Mouse (Mus musculus): Measurements from ENCODE around the gene Hrasls5.

- no peak for TF ChIP-seq POLR2A (IDR thresholded peaks at IDR 0.05; ENCODE audit: low read depth, low read length)
- TF ChIP-seq CTCF (IDR thresholded peaks at IDR 0.05; ENCODE audit: extremely low read depth, insufficient read length, insufficient replicate concordance, low read depth, low read length), result no peak
These were observed 4.0 kb downstream of the Hrasls5 start for GRCm38 (mm10) chr19:7616231-7616930.

Measured in small intestine, adult 2 months (tissue).